Mouse (Mus musculus) lung, embryonic 15.5 days (tissue): Measurements from ENCODE around the gene Ppp1r21. TPM values are rescaled to one million over a fixed set of nuclear protein-coding genes. Genes with fewer than 3 reads are reported as not detected.

Source experiments
- ATAC-seq: fragments of 200-750 bp; cut with Nextera tagmentation; 2 replicates; pipeline ENCODE4 v1.8.0; 2017; ENCODE audit warnings: moderate number of reproducible peaks, borderline replicate concordance; ENCODE audit not compliant: low FRiP score, low TSS enrichment; ENCODE audit errors: extremely low read depth
- H3K27ac ChIP-seq: fragments of 300-500 bp; sonication (generic); 2 replicates; pipeline ENCODE4 v1.5.1; 2015; ENCODE audit warnings: moderate library complexity, mild to moderate bottlenecking, inconsistent platforms
- H3K27me3 ChIP-seq: fragments of 300-500 bp; sonication (generic); 2 replicates; pipeline ENCODE4 v1.6.1; 2015; ENCODE audit warnings: inconsistent platforms
- H3K36me3 ChIP-seq: fragments of 300-500 bp; sonication (generic); 2 replicates; pipeline ENCODE4 v1.6.1; 2015; ENCODE audit warnings: inconsistent platforms
- H3K4me1 ChIP-seq: fragments of 300-500 bp; sonication (generic); 2 replicates; pipeline ENCODE4 v1.6.1; 2015; ENCODE audit warnings: inconsistent platforms
- H3K4me2 ChIP-seq: fragments of 300-500 bp; sonication (generic); 2 replicates; pipeline ENCODE4 v1.6.1; 2015; ENCODE audit warnings: inconsistent platforms, mild to moderate bottlenecking, moderate library complexity
- H3K4me3 ChIP-seq: fragments of 300-500 bp; sonication (generic); 2 replicates; pipeline ENCODE4 v1.5.1; 2015; ENCODE audit warnings: mild to moderate bottlenecking, inconsistent platforms
- H3K9ac ChIP-seq: fragments of 300-500 bp; sonication (generic); 2 replicates; pipeline ENCODE4 v1.6.1; 2015; ENCODE audit warnings: inconsistent platforms
- H3K9me3 ChIP-seq: fragments of 300-500 bp; sonication (generic); 2 replicates; pipeline ENCODE4 v1.6.1; 2016; ENCODE audit warnings: inconsistent platforms
- WGBS: fragments of 180-500 bp; shearing (Covaris S2); methylation state at CpG from one replicate; pipeline ENCODE4 v1.1.7; 2015; 5-methylcytosine and 5-hydroxymethylcytosine counted together
- polyA plus RNA-seq: library from polyadenylated mRNA; unstranded; fragments of >200 nt; fragmentation: Nextera tagmentation; extraction: Ambion mirVana; gene quantifications from 2 replicates; pipeline ENCODE4 v1.2.1, GENCODE M21; 2015

Ppp1r21 gene
- polyA plus RNA-seq, 1 experiment from 2014 or later = 24.4 TPM

- no peak overlapping the region for H3K9ac ChIP-seq
- H3K27me3 ChIP-seq = no peaks in the 10 kb centered on the region
- WGBS = 85% methylated on average over 3 of the region's 3 CpGs
- H3K4me2 ChIP-seq = no peak overlapping the region
- peaks cover 22% of the 10 kb centered on the region for H3K36me3 ChIP-seq
- H3K4me3 ChIP-seq = no peak overlapping the region
- H3K27ac ChIP-seq = no peak overlapping the region
- ATAC-seq = no peak
- H3K9me3 ChIP-seq = no peaks in the 10 kb centered on the region
- peaks cover 52% of the 10 kb centered on the region for H3K4me1 ChIP-seq
Measured at GRCm38 (mm10) chr17:88632631-88633030, 102.7 kb downstream of the Ppp1r21 start.

- no peaks in the 10 kb centered on the region for H3K27me3 ChIP-seq
- WGBS = 82% methylated on average over 14 of the region's 14 CpGs
- ATAC-seq = no peak
- no peak overlapping the region for H3K4me3 ChIP-seq
- no peak overlapping the region for H3K9ac ChIP-seq
- H3K4me2 ChIP-seq = no peak overlapping the region
- no peak overlapping the region for H3K27ac ChIP-seq
- H3K9me3 ChIP-seq = no peaks in the 10 kb centered on the region
- peaks cover 28% of the 10 kb centered on the region for H3K36me3 ChIP-seq
- peaks cover 20% of the 10 kb centered on the region for H3K4me1 ChIP-seq
Measured at GRCm38 (mm10) chr17:88636076-88636475, 106.2 kb downstream of the Ppp1r21 start.

- ATAC-seq = no peak
- H3K9me3 ChIP-seq = no peaks in the 10 kb centered on the region
- no peak overlapping the region for H3K4me2 ChIP-seq
- H3K9ac ChIP-seq = no peak overlapping the region
- H3K27ac ChIP-seq = no peak overlapping the region
- peaks cover 15% of the 10 kb centered on the region for H3K4me1 ChIP-seq
- peaks cover 28% of the 10 kb centered on the region for H3K36me3 ChIP-seq
- no peaks in the 10 kb centered on the region for H3K27me3 ChIP-seq
- H3K4me3 ChIP-seq = no peak overlapping the region
- WGBS = 47% methylated on average over 12 of the region's 12 CpGs
Measured at GRCm38 (mm10) chr17:88636587-88636986, 106.7 kb downstream of the Ppp1r21 start.

Other genes starting within 250 kb of the Ppp1r21 start
- 19.3 and 20.5 TPM in 2 replicates for gene Foxn2, start 89.4 kb upstream of the Ppp1r21 start, polyA plus RNA-seq
- gene Ston1, start 67.6 kb downstream of the Ppp1r21 start, polyA plus RNA-seq = 6.6 and 8.4 TPM in 2 replicates
- 0.12 and 0.15 TPM in 2 replicates for gene Gtf2a1l, start 138.5 kb downstream of the Ppp1r21 start, polyA plus RNA-seq